Mouse (Mus musculus) embryonic fibroblast, embryonic 13.5 days (primary cell): Measurements from ENCODE around the gene D8Ertd738e. TPM values are rescaled to one million over a fixed set of nuclear protein-coding genes. Genes with fewer than 3 reads are reported as not detected.

Experiments
- H3K27ac ChIP-seq: 2 replicates; pipeline ENCODE4 v1.5.1; 2012; ENCODE audit warnings: low read length, control low read depth, inconsistent platforms; ENCODE audit not compliant: insufficient read depth
- H3K4me1 ChIP-seq: 2 replicates; pipeline ENCODE4 v1.6.1; 2011; ENCODE audit warnings: low read length; ENCODE audit not compliant: control insufficient read depth, insufficient read depth
- H3K4me3 ChIP-seq: 2 replicates; pipeline ENCODE4 v1.5.1; 2011; ENCODE audit warnings: mild to moderate bottlenecking, control low read depth, low read length; ENCODE audit not compliant: insufficient read depth
- CTCF ChIP-seq: IDR thresholded peaks from 2 replicates; pipeline ENCODE4 v1.5.1; 2011; ENCODE audit warnings: mild to moderate bottlenecking, control low read depth, low read length, moderate library complexity, borderline replicate concordance; ENCODE audit not compliant: insufficient read depth
- POLR2A ChIP-seq: IDR thresholded peaks from 2 replicates; pipeline ENCODE4 v1.6.1; 2011; ENCODE audit warnings: low read depth, mild to moderate bottlenecking, control low read depth, low read length, moderate library complexity
- polyA plus RNA-seq: library from polyadenylated mRNA; stranded (reverse); fragments of >200 nt; gene quantifications from 2 replicates; pipeline ENCODE4 v1.2.4, GENCODE M21; 2011; ENCODE audit warnings: low read depth; ENCODE audit not compliant: missing spikeins, insufficient read length

D8Ertd738e gene
- polyA plus RNA-seq, 1 experiment, result 98.2 TPM

GRCm38 (mm10) chr8:84213277-84213676, 36.2 kb downstream of the D8Ertd738e start:
- TF ChIP-seq POLR2A, result no peak
- no peak for TF ChIP-seq CTCF
- Histone ChIP-seq H3K4me1 (no peaks in the 10 kb centered on the region), H3K4me3 (no peak overlapping the region), H3K27ac (no peak overlapping the region)

GRCm38 (mm10) chr8:84211881-84212563, 37.5 kb downstream of the D8Ertd738e start:
- no peak for TF ChIP-seq POLR2A
- TF ChIP-seq CTCF, result no peak
- H3K4me1 ChIP-seq, result no peaks in the 10 kb centered on the region; the same call in 1 of the 2 replicates
- no peak overlapping the region for H3K4me3 ChIP-seq
- H3K27ac ChIP-seq, result no peak overlapping the region

- no peak overlapping the region for H3K27ac ChIP-seq
- H3K4me1 ChIP-seq, result no peaks in the 10 kb centered on the region; the same call in 1 of the 2 replicates
- no peak for TF ChIP-seq CTCF
- TF ChIP-seq POLR2A, result no peak
- H3K4me3 ChIP-seq, result no peak overlapping the region
These were observed 38.3 kb downstream of the D8Ertd738e start for GRCm38 (mm10) chr8:84211202-84211601.

- Histone ChIP-seq H3K4me1 (no peaks in the 10 kb centered on the region; the same call in 1 of the 2 replicates), H3K4me3 (no peak overlapping the region), H3K27ac (no peak overlapping the region)
- TF ChIP-seq POLR2A (no peak), CTCF (peak; percentile 65)
These were observed 39.2 kb downstream of the D8Ertd738e start for GRCm38 (mm10) chr8:84210167-84210791.

GRCm38 (mm10) chr8:84208381-84209380, 40.8 kb downstream of the D8Ertd738e start:
- TF ChIP-seq CTCF, result no peak
- no peak for TF ChIP-seq POLR2A
- H3K4me3 ChIP-seq, result no peak overlapping the region
- H3K4me1 ChIP-seq, result no peaks in the 10 kb centered on the region; the same call in 1 of the 2 replicates
- H3K27ac ChIP-seq, result peak overlapping the region; percentile 11; the same call in 1 of the 2 replicates

- H3K27ac ChIP-seq, result peak overlapping the region; percentile 11; the same call in 1 of the 2 replicates
- TF ChIP-seq POLR2A, result no peak
- H3K4me1 ChIP-seq, result no peaks in the 10 kb centered on the region; the same call in 1 of the 2 replicates
- H3K4me3 ChIP-seq, result no peak overlapping the region
These were observed 41.7 kb downstream of the D8Ertd738e start for GRCm38 (mm10) chr8:84207811-84208210.

GRCm38 (mm10) chr8:84206666-84207065, 42.9 kb downstream of the D8Ertd738e start:
- Histone ChIP-seq H3K4me1 (no peaks in the 10 kb centered on the region; the same call in 1 of the 2 replicates), H3K27ac (no peak overlapping the region), H3K4me3 (no peak overlapping the region)
- TF ChIP-seq CTCF (no peak), POLR2A (no peak)

GRCm38 (mm10) chr8:84205073-84205472, 44.4 kb downstream of the D8Ertd738e start:
- Histone ChIP-seq H3K4me1 (no peaks in the 10 kb centered on the region; the same call in 1 of the 2 replicates), H3K4me3 (no peak overlapping the region), H3K27ac (no peak overlapping the region)
- TF ChIP-seq CTCF (no peak), POLR2A (no peak)
